Mouse (Mus musculus): ENCODE results near the gene D17H6S53E. TPM values are rescaled to one million over a fixed set of nuclear protein-coding genes. Genes with fewer than 3 reads are reported as not detected.

The D17H6S53E gene
- total RNA-seq, 2 experiments from 2014 or later = 27.0 to 27.3 TPM

DNA sequence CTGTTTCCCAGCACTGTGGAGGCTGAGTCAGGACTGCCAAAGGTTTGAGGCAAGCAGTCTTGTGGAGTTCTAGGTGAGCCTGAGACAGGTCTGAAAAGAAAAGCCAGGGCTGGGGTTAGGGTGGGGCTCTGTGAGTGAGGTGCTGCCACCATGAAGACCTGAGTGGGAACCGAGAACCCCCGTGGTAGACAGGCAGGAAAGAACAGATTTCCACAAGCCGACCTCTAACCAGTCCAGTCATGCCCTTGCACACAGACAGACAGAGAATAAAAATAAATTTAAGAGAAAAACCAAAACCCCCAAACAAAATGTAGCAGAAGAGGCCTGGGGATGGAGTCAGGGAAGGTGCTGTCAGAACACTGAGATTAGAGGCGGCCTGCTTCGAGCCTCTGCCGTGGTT, 49.2 kb downstream of the D17H6S53E start:
- no peak for DNase-seq (ENCODE audit: extremely low spot score in 1 of 2, low spot score in 1 of 2)

DNA sequence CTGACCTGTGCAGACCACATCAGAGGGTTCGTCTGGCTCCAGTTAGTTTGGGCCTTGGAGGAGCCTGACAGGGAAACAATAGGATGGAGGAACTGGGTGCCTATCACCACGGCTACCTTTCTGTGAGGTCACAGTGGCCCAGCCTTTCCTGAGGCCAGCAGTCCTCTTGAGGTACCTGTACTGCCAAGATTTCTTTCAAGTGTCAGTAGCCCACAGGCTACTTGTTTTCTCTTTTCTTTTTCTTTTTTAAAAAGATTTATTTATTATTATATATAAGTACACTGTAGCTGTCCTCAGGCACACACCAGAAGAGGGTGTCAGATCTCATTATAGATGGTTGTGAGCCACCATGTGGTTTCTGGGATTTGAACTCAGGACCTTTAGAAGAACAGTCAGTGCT, 49.8 kb downstream of the D17H6S53E start, which contains the start of gene Aif1:
Gene Aif1, minus strand, starts transcription at position 101 of the 400 bp plus-strand sequence.
- no peak for DNase-seq (ENCODE audit: extremely low spot score in 1 of 2, low spot score in 1 of 2)

Other genes starting within 250 kb of the D17H6S53E start
- 1 to 10 TPM; 7.3 to 7.7 TPM for gene Zbtb12, start 246.9 kb upstream of the D17H6S53E start, total RNA-seq (2021)
- not detected for gene Gm20547, start 244.3 kb upstream of the D17H6S53E start, total RNA-seq (2021)
- 1 to 10 TPM in 1 of 2 experiments, under 1 TPM in 1; 0.86 to 1.9 TPM for gene C2, start 228.1 kb upstream of the D17H6S53E start, total RNA-seq (2021)
- gene Ehmt2, start 227.9 kb upstream of the D17H6S53E start, total RNA-seq (2021) = 100 to 1,000 TPM; 164 to 188 TPM
- under 1 TPM; 0.20 to 0.21 TPM for gene Slc44a4, start 211.9 kb upstream of the D17H6S53E start, total RNA-seq (2021)
- 10 to 100 TPM; 37.2 to 37.4 TPM for gene Neu1, start 195.1 kb upstream of the D17H6S53E start, total RNA-seq (2021)
- gene Hspa1b, start 167.1 kb upstream of the D17H6S53E start, total RNA-seq (2021) = 10 to 100 TPM; 17.0 to 23.5 TPM
- not detected for gene Gm20481, start 156.5 kb upstream of the D17H6S53E start, total RNA-seq (2021)
- gene Hspa1a, start 154.2 kb upstream of the D17H6S53E start, total RNA-seq (2021) = 10 to 100 TPM; 14.9 to 17.9 TPM
- under 1 TPM; 0.22 to 0.31 TPM for gene Hspa1l, start 153.7 kb upstream of the D17H6S53E start, total RNA-seq (2021)
- gene Lsm2, start 144.5 kb upstream of the D17H6S53E start, total RNA-seq (2021) = 10 to 100 TPM; 18.1 to 19.3 TPM
- 10 to 100 TPM; 43.7 to 55.6 TPM for gene Vars, start 125.4 kb upstream of the D17H6S53E start, total RNA-seq (2021)
- gene Vwa7, start 109.8 kb upstream of the D17H6S53E start, total RNA-seq (2021) = under 1 TPM; 0.07 to 0.23 TPM
- gene Sapcd1, start 98.4 kb upstream of the D17H6S53E start, total RNA-seq (2021) = 1 to 10 TPM in 1 of 2 experiments, under 1 TPM in 1; 0.64 to 1.1 TPM
- gene Msh5, start 79.6 kb upstream of the D17H6S53E start, total RNA-seq (2021) = under 1 TPM; 0.62 to 0.82 TPM
- 10 to 100 TPM in 1 of 2 experiments, 1 to 10 TPM in 1; 9.7 to 10.1 TPM for gene Clic1, start 76.4 kb upstream of the D17H6S53E start, total RNA-seq (2021)
- gene Ddah2, start 67.3 kb upstream of the D17H6S53E start, total RNA-seq (2021) = 10 to 100 TPM; 19.5 to 20.7 TPM
- not detected for gene Ly6g6c, start 61.0 kb upstream of the D17H6S53E start, total RNA-seq (2021)
- not detected for gene Mpig6b, start 60.2 kb upstream of the D17H6S53E start, total RNA-seq (2021)
- gene Ly6g6e, start 49.5 kb upstream of the D17H6S53E start, total RNA-seq (2021) = 1 to 10 TPM; 4.1 to 4.3 TPM
- gene Ly6g6d, start 48.3 kb upstream of the D17H6S53E start, total RNA-seq (2021) = 1 to 10 TPM in 1 of 2 experiments, under 1 TPM in 1; 0.80 to 1.2 TPM
- not detected for gene Ly6g6f, start 40.8 kb upstream of the D17H6S53E start, total RNA-seq (2021)
- 10 to 100 TPM; 97.9 to 98.1 TPM for gene Abhd16a, start 37.1 kb upstream of the D17H6S53E start, total RNA-seq (2021)
- not detected for gene Ly6g5c, start 18.1 kb upstream of the D17H6S53E start, total RNA-seq (2021)
- gene Ly6g5b, start 10.9 kb upstream of the D17H6S53E start, total RNA-seq (2021) = under 1 TPM; 0.42 to 0.54 TPM
- 10 to 100 TPM; 14.2 to 14.4 TPM for gene Gpank1, start 4.9 kb upstream of the D17H6S53E start, total RNA-seq (2021)
- 100 to 1,000 TPM; 179 to 181 TPM for gene Csnk2b, start 4.3 kb upstream of the D17H6S53E start, total RNA-seq (2021)
- not detected for gene Apom, start 5.7 kb downstream of the D17H6S53E start, total RNA-seq (2021)
- gene Bag6, start 8.8 kb downstream of the D17H6S53E start, total RNA-seq (2021) = 100 to 1,000 TPM; 290 to 320 TPM
- 100 to 1,000 TPM; 302 to 353 TPM for gene Prrc2a, start 38.5 kb downstream of the D17H6S53E start, total RNA-seq (2021)
- 10 to 100 TPM; 10.4 to 10.8 TPM for gene Aif1, start 49.7 kb downstream of the D17H6S53E start, total RNA-seq (2021)
- 1 to 10 TPM; 8.1 to 8.9 TPM for gene Lst1, start 62.1 kb downstream of the D17H6S53E start, total RNA-seq (2021)
- under 1 TPM; 0.42 to 0.54 TPM for gene Ltb, start 68.1 kb downstream of the D17H6S53E start, total RNA-seq (2021)
- gene Tnf, start 75.6 kb downstream of the D17H6S53E start, total RNA-seq (2021) = not detected
- gene Lta, start 79.0 kb downstream of the D17H6S53E start, total RNA-seq (2021) = under 1 TPM in 1 of 2 experiments, not detected in 1; 0.20 TPM
- not detected for gene Gm16181, start 94.5 kb downstream of the D17H6S53E start, total RNA-seq (2021)
- gene Atp6v1g2, start 107.3 kb downstream of the D17H6S53E start, total RNA-seq (2021) = 100 to 1,000 TPM; 607 to 639 TPM
- 10 to 100 TPM; 13.7 to 14.8 TPM for gene Nfkbil1, start 109.4 kb downstream of the D17H6S53E start, total RNA-seq (2021)
- gene Ddx39b, start 115.4 kb downstream of the D17H6S53E start, total RNA-seq (2021) = 100 to 1,000 TPM; 213 to 229 TPM
- 10 to 100 TPM; 14.6 to 15.9 TPM for gene H2-D1, start 136.4 kb downstream of the D17H6S53E start, total RNA-seq (2021)
- under 1 TPM in 1 of 2 experiments, not detected in 1; 0.42 TPM for gene H2-Q1, start 194.0 kb downstream of the D17H6S53E start, total RNA-seq (2021)
- under 1 TPM in 1 of 2 experiments, not detected in 1; 0.44 TPM for gene H2-Q2, start 215.9 kb downstream of the D17H6S53E start, total RNA-seq (2021)